Mouse (Mus musculus) ES-Bruce4 (cell line): Measurements from ENCODE around the gene Cit. TPM values are rescaled to one million over a fixed set of nuclear protein-coding genes. Genes with fewer than 3 reads are reported as not detected.

Experiments
- H3K27ac ChIP-seq: 2 replicates; pipeline ENCODE4 v1.5.1; 2012; ENCODE audit warnings: low read length, inconsistent platforms; ENCODE audit not compliant: insufficient read depth
- H3K27me3 ChIP-seq: 2 replicates; pipeline ENCODE4 v1.6.1; 2012; ENCODE audit warnings: mild to moderate bottlenecking, low read length, inconsistent platforms; ENCODE audit not compliant: control insufficient read depth, poor library complexity, insufficient read depth, severe bottlenecking
- H3K36me3 ChIP-seq: 2 replicates; pipeline ENCODE4 v1.6.1; 2012; ENCODE audit warnings: inconsistent platforms, mild to moderate bottlenecking, low read length, moderate library complexity; ENCODE audit not compliant: control insufficient read depth, poor library complexity, insufficient read depth, severe bottlenecking
- H3K4me1 ChIP-seq: one replicate; pipeline ENCODE4 v1.8.1; 2011; ENCODE audit warnings: low read length; ENCODE audit not compliant: control insufficient read depth, insufficient read depth
- H3K4me3 ChIP-seq: 2 replicates; pipeline ENCODE4 v1.5.1; 2011; ENCODE audit warnings: low read depth, mild to moderate bottlenecking, low read length
- H3K9ac ChIP-seq: 2 replicates; pipeline ENCODE4 v1.6.1; 2012; ENCODE audit warnings: low read depth, mild to moderate bottlenecking, inconsistent platforms; ENCODE audit not compliant: poor library complexity, severe bottlenecking
- H3K9me3 ChIP-seq: replicated peaks from 2 replicates; pipeline ENCODE4 v1.6.1; 2012; ENCODE audit warnings: mild to moderate bottlenecking, low read length, inconsistent platforms; ENCODE audit not compliant: control insufficient read depth, poor library complexity, insufficient read depth, severe bottlenecking
- CTCF ChIP-seq: IDR thresholded peaks from one replicate; pipeline ENCODE4 v1.8.1; 2011; ENCODE audit warnings: low read depth, low read length
- EP300 ChIP-seq: IDR thresholded peaks from 2 replicates; pipeline ENCODE4 v1.6.1; 2011; ENCODE audit warnings: low read depth, low read length; ENCODE audit not compliant: insufficient read depth
- POLR2A ChIP-seq: IDR thresholded peaks from one replicate; pipeline ENCODE4 v1.8.1; 2011; ENCODE audit warnings: low read length; ENCODE audit not compliant: insufficient read depth
- polyA plus RNA-seq: library from polyadenylated mRNA; stranded (reverse); fragments of >200 nt; gene quantifications from 2 replicates; pipeline ENCODE4 v1.2.4, GENCODE M21; 2011; ENCODE audit warnings: low read depth; ENCODE audit not compliant: missing spikeins, insufficient read depth, insufficient read length

Cit gene
- polyA plus RNA-seq, 1 experiment, result 67.1 TPM

DNA sequence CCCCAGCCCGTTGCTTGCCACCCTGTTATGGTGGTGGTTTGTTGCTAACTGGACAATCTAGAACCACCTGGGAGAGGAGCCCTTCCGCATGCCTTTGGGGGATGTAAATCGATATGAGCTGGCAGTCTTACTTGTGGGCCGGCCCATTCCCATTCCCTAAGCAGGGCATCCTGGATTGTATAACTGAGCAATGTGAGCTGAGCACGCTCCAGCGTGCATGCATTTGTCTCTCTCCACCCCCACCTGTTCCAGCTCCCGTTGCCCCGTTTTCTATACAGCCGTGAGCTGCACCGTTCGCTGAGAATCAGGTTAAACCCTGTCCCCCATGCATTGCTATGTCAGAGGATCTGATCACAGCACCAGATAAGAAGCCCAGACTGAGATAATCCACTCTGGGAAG is 146.6 kb downstream of the Cit start:
- H3K9ac ChIP-seq, result no peak overlapping the region
- H3K36me3 ChIP-seq, result peaks cover 23% of the 10 kb centered on the region
- H3K9me3 ChIP-seq, result no peaks in the 10 kb centered on the region
- no peak overlapping the region for H3K4me3 ChIP-seq
- no peak overlapping the region for H3K27ac ChIP-seq
- no peaks in the 10 kb centered on the region for H3K4me1 ChIP-seq
- no peaks in the 10 kb centered on the region for H3K27me3 ChIP-seq
- TF ChIP-seq CTCF (no peak), EP300 (no peak), POLR2A (no peak)

DNA sequence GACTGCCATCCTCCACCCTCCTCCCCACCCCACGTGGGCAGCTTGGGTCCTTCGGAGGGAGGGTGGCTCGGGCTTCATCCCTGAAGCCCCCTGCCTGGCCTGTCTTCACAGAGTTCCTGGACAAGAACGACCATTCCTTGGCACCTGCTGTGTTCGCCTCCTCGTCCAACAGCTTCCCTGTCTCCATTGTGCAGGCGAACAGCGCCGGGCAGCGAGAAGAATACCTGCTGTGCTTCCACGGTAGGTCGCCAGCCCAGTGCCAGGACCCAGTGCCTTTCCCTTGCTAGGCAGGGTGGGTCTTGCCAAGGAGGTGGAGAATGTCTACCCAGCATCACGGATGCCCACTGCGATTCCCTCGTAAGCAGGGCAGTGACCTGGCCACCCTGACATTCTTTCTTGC is 149.0 kb downstream of the Cit start:
- Histone ChIP-seq H3K4me3 (no peak overlapping the region), H3K9me3 (no peaks in the 10 kb centered on the region), H3K27me3 (no peaks in the 10 kb centered on the region), H3K9ac (no peak overlapping the region), H3K27ac (no peak overlapping the region), H3K36me3 (peaks cover 17% of the 10 kb centered on the region), H3K4me1 (peaks cover 2% of the 10 kb centered on the region)
- no peak for TF ChIP-seq CTCF
- no peak for TF ChIP-seq POLR2A
- no peak for TF ChIP-seq EP300

DNA sequence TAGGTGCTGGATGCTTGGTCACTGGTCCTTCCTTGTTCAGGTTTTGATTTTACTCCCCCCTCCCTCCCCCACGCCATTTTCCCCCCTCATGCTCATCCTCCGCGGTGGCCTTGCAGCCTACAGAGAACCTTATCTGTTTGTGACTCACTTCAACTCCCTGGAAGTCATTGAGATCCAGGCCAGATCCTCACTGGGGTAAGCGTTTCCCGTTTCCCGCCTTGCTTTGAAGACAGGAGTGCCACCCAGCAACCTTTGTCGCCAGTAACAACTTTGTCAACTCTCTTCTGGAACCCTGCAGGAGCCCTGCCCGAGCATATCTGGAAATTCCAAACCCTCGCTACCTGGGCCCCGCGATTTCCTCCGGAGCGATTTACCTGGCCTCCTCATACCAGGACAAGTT is 152.3 kb downstream of the Cit start:
- TF ChIP-seq POLR2A (no peak), EP300 (no peak), CTCF (no peak)
- Histone ChIP-seq H3K4me1 (peaks cover 2% of the 10 kb centered on the region), H3K27ac (no peak overlapping the region), H3K9ac (no peak overlapping the region), H3K4me3 (no peak overlapping the region), H3K36me3 (peaks cover 5% of the 10 kb centered on the region), H3K27me3 (no peaks in the 10 kb centered on the region), H3K9me3 (no peaks in the 10 kb centered on the region)

DNA sequence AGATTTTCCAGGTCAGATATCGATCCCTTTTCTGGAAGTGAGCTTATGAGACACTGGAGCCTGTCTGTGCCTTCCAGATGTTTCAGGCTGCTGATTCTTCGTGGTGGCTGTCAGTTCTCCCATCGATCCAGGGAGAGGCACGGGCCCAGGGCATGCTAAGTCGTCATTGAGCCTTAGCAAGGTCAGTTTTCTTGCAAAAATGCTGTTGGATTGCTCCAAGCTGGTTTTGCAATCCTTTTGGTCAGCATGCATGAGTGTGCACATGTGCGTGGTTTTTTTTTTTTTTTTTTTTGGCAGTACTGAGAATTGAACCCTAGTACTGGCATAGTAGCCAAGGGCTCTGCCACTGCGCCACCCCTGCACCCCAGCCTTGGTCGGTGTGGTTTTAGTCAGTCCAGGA is 158.1 kb downstream of the Cit start:
- Histone ChIP-seq H3K36me3 (no peaks in the 10 kb centered on the region), H3K27me3 (no peaks in the 10 kb centered on the region), H3K9me3 (no peaks in the 10 kb centered on the region), H3K27ac (no peak overlapping the region), H3K9ac (no peak overlapping the region), H3K4me3 (peak overlapping the region; percentile 19), H3K4me1 (no peaks in the 10 kb centered on the region)
- TF ChIP-seq POLR2A, result no peak
- TF ChIP-seq CTCF, result no peak
- no peak for TF ChIP-seq EP300

DNA sequence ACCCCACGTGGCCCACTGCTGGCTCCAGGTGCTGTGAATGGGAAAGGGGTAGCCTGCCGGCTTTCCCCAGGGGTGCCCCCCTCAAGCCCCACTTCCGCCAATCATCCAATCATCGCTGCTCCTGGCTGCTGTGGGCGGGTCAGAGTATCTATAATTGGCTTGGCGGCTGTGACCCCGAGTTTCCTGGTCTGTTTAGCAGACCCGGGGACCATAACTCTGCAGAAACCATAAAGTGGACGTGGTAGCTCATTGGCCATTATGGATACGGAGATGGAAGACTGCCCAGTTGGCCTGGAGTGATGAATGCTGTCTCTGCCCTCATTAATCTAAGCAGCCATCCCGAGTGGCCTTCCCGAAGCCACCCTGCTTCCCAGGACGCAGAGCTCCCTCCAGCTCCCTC is 158.7 kb downstream of the Cit start:
- H3K27me3 ChIP-seq, result no peaks in the 10 kb centered on the region
- H3K4me3 ChIP-seq, result peak overlapping the region; percentile 19
- no peaks in the 10 kb centered on the region for H3K4me1 ChIP-seq
- H3K9ac ChIP-seq, result no peak overlapping the region
- no peaks in the 10 kb centered on the region for H3K36me3 ChIP-seq
- H3K27ac ChIP-seq, result no peak overlapping the region
- no peak for TF ChIP-seq EP300
- TF ChIP-seq POLR2A, result no peak
- TF ChIP-seq CTCF, result no peak
- H3K9me3 ChIP-seq, result no peaks in the 10 kb centered on the region

DNA sequence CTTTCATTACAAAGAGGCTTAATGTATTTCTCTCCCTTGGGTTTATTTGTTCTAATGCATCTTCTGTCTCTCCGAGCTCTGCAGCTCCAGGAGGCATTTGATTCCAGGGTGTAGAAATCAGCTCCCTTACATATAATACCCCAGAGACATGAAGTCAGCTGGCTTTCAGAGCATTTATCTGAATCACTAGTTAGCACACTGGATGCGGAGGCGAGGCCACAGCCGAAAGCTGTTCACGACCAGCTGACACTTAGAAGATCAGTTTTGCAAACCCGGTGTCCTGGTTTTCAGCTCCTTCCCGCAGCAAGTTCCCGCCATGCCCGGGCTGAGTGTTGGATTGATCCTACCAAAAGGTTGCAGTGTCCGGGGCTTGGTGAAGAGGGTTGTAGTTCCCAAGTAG is 159.2 kb downstream of the Cit start:
- Histone ChIP-seq H3K4me1 (no peaks in the 10 kb centered on the region), H3K27ac (no peak overlapping the region), H3K27me3 (no peaks in the 10 kb centered on the region), H3K36me3 (no peaks in the 10 kb centered on the region), H3K4me3 (no peak overlapping the region), H3K9ac (no peak overlapping the region), H3K9me3 (no peaks in the 10 kb centered on the region)
- TF ChIP-seq POLR2A (no peak), CTCF (no peak), EP300 (no peak)
